Mouse (Mus musculus) heart, embryonic 11.5 days (tissue): ENCODE data around the gene Gpc6. TPM values are rescaled to one million over a fixed set of nuclear protein-coding genes. Genes with fewer than 3 reads are reported as not detected.

Experiments used
- ATAC-seq: fragments of 200-750 bp; cut with Nextera tagmentation; replicated peaks from 2 replicates; pipeline ENCODE4 v1.8.0; 2017; ENCODE audit warnings: moderate library complexity; ENCODE audit not compliant: insufficient number of reproducible peaks, low FRiP score, low TSS enrichment
- H3K27ac ChIP-seq: fragments of 300-500 bp; sonication (generic); 2 replicates; pipeline ENCODE4 v1.5.1; 2014; ENCODE audit warnings: mild to moderate bottlenecking, low read depth, low read length
- H3K27me3 ChIP-seq: fragments of 300-500 bp; sonication (generic); 2 replicates; pipeline ENCODE4 v1.6.1; 2014; ENCODE audit warnings: mild to moderate bottlenecking, low read length, mixed read lengths; ENCODE audit not compliant: control insufficient read depth, insufficient read depth
- H3K36me3 ChIP-seq: fragments of 300-500 bp; sonication (generic); 2 replicates; pipeline ENCODE4 v1.6.1; 2014; ENCODE audit warnings: mild to moderate bottlenecking, low read length, moderate library complexity, mixed read lengths; ENCODE audit not compliant: control insufficient read depth, insufficient read depth
- H3K4me1 ChIP-seq: fragments of 300-500 bp; sonication (generic); 2 replicates; pipeline ENCODE4 v1.6.1; 2014; ENCODE audit warnings: low read length; ENCODE audit not compliant: control insufficient read depth, insufficient read depth
- H3K4me2 ChIP-seq: fragments of 300-500 bp; sonication (generic); 2 replicates; pipeline ENCODE4 v1.6.1; 2014; ENCODE audit warnings: mild to moderate bottlenecking, moderate library complexity
- H3K4me3 ChIP-seq: fragments of 300-500 bp; sonication (generic); 2 replicates; pipeline ENCODE4 v1.5.1; 2014; ENCODE audit warnings: low read depth, low read length
- H3K9ac ChIP-seq: fragments of 300-500 bp; sonication (generic); 2 replicates; pipeline ENCODE4 v1.6.1; 2014; ENCODE audit warnings: mild to moderate bottlenecking, low read depth, low read length, moderate library complexity
- H3K9me3 ChIP-seq: fragments of 300-500 bp; sonication (generic); replicated peaks from 2 replicates; pipeline ENCODE4 v1.6.1; 2016; ENCODE audit warnings: low read length; ENCODE audit not compliant: control insufficient read depth
- WGBS: fragments of 180-500 bp; shearing (Covaris S2); extraction: QIAGEN DNeasy Blood & Tissue Kit; methylation state at CpG from one replicate; pipeline ENCODE4 v1.1.7; 2014; ENCODE audit not compliant: insufficient replicate concordance; 5-methylcytosine and 5-hydroxymethylcytosine counted together
- polyA plus RNA-seq: library from polyadenylated mRNA; unstranded; fragments of >200 nt; fragmentation: Nextera tagmentation; extraction: Ambion mirVana; gene quantifications from 2 replicates; pipeline ENCODE4 v1.2.1, GENCODE M21; 2014

The Gpc6 gene
- polyA plus RNA-seq, 1 experiment from 2014 or later, result 14.3 TPM

DNA sequence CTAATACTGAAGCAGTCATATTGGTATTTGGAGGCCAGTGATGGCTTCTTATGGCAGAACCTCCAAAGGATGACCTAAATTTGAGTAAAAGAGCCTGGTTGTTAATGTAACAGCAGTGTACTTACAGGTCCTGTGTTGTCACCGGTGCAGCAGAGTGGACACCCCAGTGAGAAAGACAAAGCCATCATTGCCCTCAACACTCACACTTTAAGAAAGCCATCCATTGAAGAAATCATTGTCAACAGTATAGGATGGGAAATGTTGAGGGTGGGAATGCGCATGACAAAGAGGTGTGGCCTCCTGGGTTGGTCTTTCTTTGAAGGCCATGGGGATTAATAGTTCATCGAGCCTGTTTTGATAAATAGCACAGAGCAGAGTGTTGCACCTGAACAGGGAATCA is 570.0 kb downstream of the Gpc6 start:
- no peaks in the 10 kb centered on the region for H3K36me3 ChIP-seq
- H3K9me3 ChIP-seq, result no peaks in the 10 kb centered on the region
- 68% methylated on average over 3 of the region's 3 CpGs for WGBS
- no peak overlapping the region for H3K27ac ChIP-seq
- H3K27me3 ChIP-seq, result no peaks in the 10 kb centered on the region
- no peak overlapping the region for H3K4me3 ChIP-seq
- no peak overlapping the region for H3K9ac ChIP-seq
- no peak overlapping the region for H3K4me2 ChIP-seq
- ATAC-seq, result no peak
- no peaks in the 10 kb centered on the region for H3K4me1 ChIP-seq

DNA sequence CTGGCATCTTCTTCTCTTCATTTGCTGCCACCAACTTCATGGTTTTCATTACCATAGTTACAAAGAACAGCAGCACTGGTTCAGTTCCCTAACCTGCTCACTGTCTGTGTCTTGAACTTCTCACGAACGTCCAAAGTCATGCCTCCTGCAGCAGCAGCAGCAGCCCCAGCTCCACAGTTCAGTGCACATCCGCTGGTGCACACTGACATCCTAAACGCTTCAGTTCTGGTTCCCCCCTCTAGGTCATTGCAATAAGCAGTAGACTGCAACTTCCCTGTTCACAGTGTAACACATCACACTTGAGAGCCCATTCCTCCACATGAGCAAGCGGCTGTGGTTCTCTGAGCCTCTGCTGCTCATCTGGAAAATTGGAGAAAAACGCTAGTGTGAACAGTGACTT is 573.7 kb downstream of the Gpc6 start:
- H3K4me3 ChIP-seq, result no peak overlapping the region
- WGBS, result 74% methylated on average over 6 of the region's 6 CpGs
- no peaks in the 10 kb centered on the region for H3K36me3 ChIP-seq
- no peaks in the 10 kb centered on the region for H3K27me3 ChIP-seq
- H3K4me2 ChIP-seq, result no peak overlapping the region
- H3K9ac ChIP-seq, result no peak overlapping the region
- ATAC-seq, result no peak
- no peaks in the 10 kb centered on the region for H3K9me3 ChIP-seq
- H3K27ac ChIP-seq, result no peak overlapping the region
- H3K4me1 ChIP-seq, result no peaks in the 10 kb centered on the region

DNA sequence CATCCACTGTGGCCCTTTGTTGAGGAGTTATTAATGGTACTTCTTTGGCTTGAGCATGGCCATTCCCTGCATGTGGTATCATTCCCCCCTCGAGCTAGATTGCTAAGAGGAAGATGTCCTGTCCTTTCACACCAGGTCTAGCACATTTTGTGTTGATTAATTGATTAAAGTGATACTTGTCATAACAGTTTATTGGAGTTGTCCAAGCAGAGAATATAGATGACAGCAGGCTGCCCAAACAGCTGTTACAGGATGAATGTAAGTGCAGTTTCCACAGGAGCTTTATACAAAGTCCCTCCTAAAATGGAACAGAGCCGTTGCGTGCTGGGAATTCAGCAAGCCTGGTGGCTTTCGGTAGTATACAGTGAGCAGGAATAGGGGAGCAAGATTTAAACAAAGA is 574.2 kb downstream of the Gpc6 start:
- no peaks in the 10 kb centered on the region for H3K27me3 ChIP-seq
- no peak overlapping the region for H3K4me3 ChIP-seq
- H3K27ac ChIP-seq, result no peak overlapping the region
- H3K4me2 ChIP-seq, result no peak overlapping the region
- H3K36me3 ChIP-seq, result no peaks in the 10 kb centered on the region
- WGBS, result 82% methylated on average over 4 of the region's 4 CpGs
- no peaks in the 10 kb centered on the region for H3K9me3 ChIP-seq
- no peak overlapping the region for H3K9ac ChIP-seq
- no peaks in the 10 kb centered on the region for H3K4me1 ChIP-seq
- ATAC-seq, result no peak

DNA sequence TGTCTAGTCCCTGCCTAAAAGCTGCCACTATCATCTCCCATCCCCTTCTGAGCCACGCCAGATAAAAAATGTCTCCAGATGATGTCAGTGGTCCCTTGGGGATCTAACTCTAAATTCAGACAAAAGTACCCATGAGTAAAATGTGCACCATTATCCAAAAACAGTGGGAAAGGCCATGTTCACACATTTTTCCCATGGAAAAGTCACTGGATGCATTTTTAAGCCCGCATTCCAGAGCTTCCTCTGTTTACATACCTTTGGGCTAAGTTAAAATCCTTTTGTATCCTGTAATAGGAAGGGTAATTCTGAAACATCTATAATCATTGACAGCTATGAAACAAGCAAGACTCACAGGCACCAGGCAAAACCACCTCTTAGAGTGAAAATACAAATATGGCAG is 589.7 kb downstream of the Gpc6 start:
- WGBS, result 65% methylated on average over 2 of the region's 2 CpGs
- no peak overlapping the region for H3K4me2 ChIP-seq
- no peak overlapping the region for H3K4me3 ChIP-seq
- H3K9me3 ChIP-seq, result no peaks in the 10 kb centered on the region
- no peaks in the 10 kb centered on the region for H3K27me3 ChIP-seq
- ATAC-seq, result no peak
- H3K27ac ChIP-seq, result no peak overlapping the region
- no peak overlapping the region for H3K9ac ChIP-seq
- no peaks in the 10 kb centered on the region for H3K4me1 ChIP-seq
- H3K36me3 ChIP-seq, result no peaks in the 10 kb centered on the region

DNA sequence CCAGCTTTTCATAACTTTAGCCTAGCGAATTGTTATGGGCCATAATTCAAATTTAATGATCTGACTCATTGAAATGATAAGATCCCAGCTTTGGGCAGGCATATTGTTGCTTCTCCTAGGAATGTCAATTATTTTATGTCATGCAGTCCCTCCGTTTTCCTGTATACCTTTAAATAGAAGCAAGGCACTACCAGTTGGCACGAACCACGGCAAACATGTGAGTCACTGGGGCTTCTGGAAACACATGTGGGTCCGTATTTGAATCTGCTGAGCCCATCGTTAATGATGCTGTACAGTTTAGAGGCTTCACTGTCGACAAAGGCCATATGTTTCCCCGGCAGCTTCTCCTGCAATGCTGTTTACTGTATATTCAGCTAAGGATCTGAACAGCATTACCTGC is 594.5 kb downstream of the Gpc6 start:
- Histone ChIP-seq H3K4me2 (no peak overlapping the region), H3K36me3 (no peaks in the 10 kb centered on the region), H3K4me3 (no peak overlapping the region), H3K9ac (no peak overlapping the region), H3K27me3 (no peaks in the 10 kb centered on the region; the same call in 1 of the 2 replicates), H3K9me3 (no peaks in the 10 kb centered on the region), H3K4me1 (no peaks in the 10 kb centered on the region), H3K27ac (no peak overlapping the region)
- no peak for ATAC-seq
- WGBS, result 67% methylated on average over 8 of the region's 8 CpGs

DNA sequence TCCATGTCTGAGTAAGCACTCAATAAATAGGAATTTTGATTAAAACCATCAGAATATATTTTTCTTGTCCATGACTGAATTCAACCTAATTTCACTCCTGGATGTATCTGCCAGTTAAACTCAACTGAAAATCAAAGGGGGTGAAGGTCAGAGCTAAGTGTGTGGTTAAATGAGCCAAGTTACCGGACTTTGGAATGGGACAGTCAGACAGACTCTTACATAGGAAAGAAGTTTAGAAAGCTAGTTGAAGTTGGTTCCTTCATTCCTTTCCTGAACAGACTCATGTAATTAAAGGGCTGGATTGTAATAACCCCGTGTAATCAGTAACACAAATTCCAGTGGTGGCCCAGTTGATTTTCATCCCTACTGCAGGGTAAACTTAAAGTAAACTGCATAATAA is 595.6 kb downstream of the Gpc6 start:
- Histone ChIP-seq H3K27ac (no peak overlapping the region), H3K4me2 (no peak overlapping the region), H3K4me3 (no peak overlapping the region), H3K27me3 (no peaks in the 10 kb centered on the region; the same call in 1 of the 2 replicates), H3K9me3 (no peaks in the 10 kb centered on the region), H3K36me3 (no peaks in the 10 kb centered on the region), H3K4me1 (no peaks in the 10 kb centered on the region), H3K9ac (no peak overlapping the region)
- WGBS, result 75% methylated on average over 2 of the region's 2 CpGs
- no peak for ATAC-seq

DNA sequence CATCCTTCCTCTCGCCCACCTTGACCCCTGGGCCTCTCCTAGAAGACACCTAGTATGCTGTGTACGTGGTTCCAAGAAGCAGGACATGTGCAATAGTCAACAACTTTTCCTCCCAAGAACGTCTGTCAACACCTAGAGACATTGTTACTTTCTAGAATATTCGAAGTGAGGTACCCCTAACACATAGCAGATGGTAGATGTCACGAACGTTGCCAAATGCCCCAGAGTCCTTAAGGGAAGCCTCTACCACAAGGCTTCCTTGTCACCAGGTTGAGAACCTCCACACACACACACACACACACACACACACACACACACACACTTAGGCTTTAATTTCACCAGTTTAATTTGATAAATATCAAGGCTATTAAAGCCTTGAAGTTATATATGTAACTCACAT is 600.0 kb downstream of the Gpc6 start:
- Histone ChIP-seq H3K4me3 (no peak overlapping the region), H3K9me3 (no peaks in the 10 kb centered on the region), H3K27me3 (no peaks in the 10 kb centered on the region; the same call in 1 of the 2 replicates), H3K4me2 (no peak overlapping the region), H3K9ac (no peak overlapping the region), H3K4me1 (no peaks in the 10 kb centered on the region), H3K36me3 (no peaks in the 10 kb centered on the region), H3K27ac (no peak overlapping the region)
- 68% methylated on average over 6 of the region's 6 CpGs for WGBS
- ATAC-seq, result no peak

DNA sequence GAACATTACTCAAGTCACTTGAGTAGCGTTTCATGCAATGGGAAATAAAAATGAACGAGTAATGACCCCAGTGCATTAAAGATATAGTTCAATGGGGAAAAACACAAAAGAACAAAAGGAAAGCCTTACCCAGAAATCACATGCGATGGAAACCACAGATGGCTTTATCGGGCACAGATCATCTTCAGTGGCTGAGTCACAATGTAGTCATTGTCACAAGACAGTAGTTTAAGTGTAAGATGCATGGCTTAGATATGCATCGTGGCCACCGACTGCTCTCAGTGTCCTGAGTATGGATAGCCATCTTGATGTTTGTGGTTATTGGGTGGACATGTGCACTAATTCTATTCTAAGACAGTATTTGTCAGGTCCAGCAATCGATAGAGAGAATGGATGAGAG is 601.9 kb downstream of the Gpc6 start:
- H3K4me3 ChIP-seq, result no peak overlapping the region
- no peak for ATAC-seq
- 89% methylated on average over 7 of the region's 7 CpGs for WGBS

DNA sequence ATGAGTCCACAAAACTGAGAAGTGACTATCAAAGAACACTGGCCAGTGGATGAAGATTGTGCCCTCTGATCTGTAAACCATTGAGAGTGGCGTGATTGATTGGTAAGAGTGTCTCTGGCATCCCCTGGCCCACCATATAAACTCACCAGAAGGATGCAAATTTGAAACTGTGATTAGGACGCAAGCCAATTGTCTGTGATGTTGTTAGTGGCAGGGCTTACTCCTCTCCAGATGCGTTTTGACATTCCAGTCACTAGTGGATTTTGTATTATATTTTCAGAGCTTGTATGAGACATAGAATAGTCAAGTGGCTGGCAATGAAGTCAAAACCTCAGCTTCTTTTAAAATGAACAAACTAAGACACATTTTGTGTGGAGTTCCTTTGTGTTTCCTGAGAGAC is 604.3 kb downstream of the Gpc6 start:
- no peaks in the 10 kb centered on the region for H3K36me3 ChIP-seq
- no peaks in the 10 kb centered on the region for H3K9me3 ChIP-seq
- H3K4me3 ChIP-seq, result no peak overlapping the region
- no peak for ATAC-seq
- H3K4me1 ChIP-seq, result no peaks in the 10 kb centered on the region
- no peak overlapping the region for H3K27ac ChIP-seq
- no peak overlapping the region for H3K4me2 ChIP-seq
- 75% methylated on average over 3 of the region's 3 CpGs for WGBS
- H3K27me3 ChIP-seq, result no peaks in the 10 kb centered on the region; the same call in 1 of the 2 replicates
- no peak overlapping the region for H3K9ac ChIP-seq

More for the DNA sequence above, 601.9 kb downstream of the Gpc6 start:
- no peak overlapping the region for H3K9ac ChIP-seq
- H3K36me3 ChIP-seq, result no peaks in the 10 kb centered on the region
- H3K4me2 ChIP-seq, result no peak overlapping the region
- no peak overlapping the region for H3K27ac ChIP-seq
- no peaks in the 10 kb centered on the region for H3K4me1 ChIP-seq
- no peaks in the 10 kb centered on the region; the same call in 1 of the 2 replicates for H3K27me3 ChIP-seq
- H3K9me3 ChIP-seq, result no peaks in the 10 kb centered on the region
